Mouse (Mus musculus): Measurements from ENCODE around the gene Thrap3.
"Not testable (repeated sequence)": the region's sequence is repeated elsewhere in the genome, so short reads cannot be mapped to it uniquely, and the experiment has no call there.

Thrap3 gene

DNA sequence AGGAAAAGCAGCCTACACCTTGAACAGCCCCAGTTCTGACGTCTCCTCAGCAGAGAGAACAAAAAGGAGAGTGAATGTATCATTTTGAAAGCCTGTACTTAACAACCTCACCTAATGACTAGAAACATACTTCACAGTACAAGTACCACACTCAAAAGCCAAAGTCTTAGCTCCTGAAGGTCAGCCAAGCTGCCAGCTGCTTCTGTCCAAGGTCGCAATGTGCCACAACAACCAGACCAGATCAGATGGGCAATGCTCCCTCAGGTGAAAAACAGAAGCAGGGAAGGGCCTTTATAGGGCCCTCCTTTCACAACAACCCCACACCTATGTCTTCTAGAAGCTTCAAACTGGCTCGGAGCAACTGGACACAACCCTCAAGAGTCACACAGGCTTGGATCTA, 36.5 kb downstream of the Thrap3 start:
- ATAC-seq (ENCODE audit: low TSS enrichment), result no peak

GRCm38 (mm10) chr4:126165092-126165491, 37.5 kb downstream of the Thrap3 start:
- ATAC-seq (ENCODE audit: low TSS enrichment), result not testable (repeated sequence)

DNA sequence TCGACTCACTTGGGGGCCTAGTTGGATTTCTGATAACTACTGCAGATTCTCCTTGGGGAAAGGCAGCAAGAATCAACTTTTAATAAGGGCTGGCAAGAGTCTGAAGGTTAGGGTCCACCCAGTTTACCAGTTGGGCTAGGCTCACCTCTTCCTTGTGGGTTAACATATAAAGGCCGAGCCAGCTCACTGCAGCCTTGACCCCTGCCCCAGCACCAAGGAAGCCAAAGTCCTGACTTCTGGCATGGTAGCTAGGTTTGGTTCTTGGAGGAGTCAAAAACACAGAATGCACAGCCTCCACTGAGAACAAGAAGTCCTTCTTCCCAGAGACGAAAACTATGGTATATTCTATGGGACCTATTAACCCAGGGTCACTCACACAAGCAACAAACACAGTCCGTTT, 38.9 kb downstream of the Thrap3 start:
- ATAC-seq (ENCODE audit: low TSS enrichment), result no peak

GRCm38 (mm10) chr4:126163067-126163659, 39.4 kb downstream of the Thrap3 start, which contains the start of gene Sh3d21:
Gene Sh3d21, minus strand, starts transcription at chr4:126163491.
- peak; percentile 3; the same call in 1 of the 2 replicates for ATAC-seq (ENCODE audit: low TSS enrichment)

- ATAC-seq (ENCODE audit: low TSS enrichment), result peak; percentile 92
These were observed 40.0 kb downstream of the Thrap3 start for GRCm38 (mm10) chr4:126162544-126163066.

GRCm38 (mm10) chr4:126161986-126162385, 40.6 kb downstream of the Thrap3 start:
- ATAC-seq (ENCODE audit: low TSS enrichment), result no peak

DNA sequence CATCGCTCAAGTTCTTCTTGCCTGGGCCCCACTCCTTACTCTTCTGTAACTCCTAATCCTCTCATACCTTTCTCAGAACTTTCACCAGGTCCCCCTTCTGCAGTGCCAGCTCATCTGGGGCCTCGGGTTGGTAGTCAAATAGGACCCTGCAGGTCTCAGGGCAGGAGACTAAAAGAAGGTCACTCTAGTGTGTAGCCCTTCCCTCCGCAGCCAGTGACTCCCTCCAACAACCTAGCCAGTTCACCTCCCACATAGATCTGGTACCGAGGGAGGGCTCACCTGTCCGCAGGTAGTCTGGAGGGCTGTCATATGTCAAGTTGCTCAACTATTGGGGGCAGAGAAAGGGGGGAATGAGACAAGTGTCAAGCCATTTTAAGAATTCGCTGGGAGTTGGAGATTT, 41.1 kb downstream of the Thrap3 start:
- no peak for ATAC-seq (ENCODE audit: low TSS enrichment)

DNA sequence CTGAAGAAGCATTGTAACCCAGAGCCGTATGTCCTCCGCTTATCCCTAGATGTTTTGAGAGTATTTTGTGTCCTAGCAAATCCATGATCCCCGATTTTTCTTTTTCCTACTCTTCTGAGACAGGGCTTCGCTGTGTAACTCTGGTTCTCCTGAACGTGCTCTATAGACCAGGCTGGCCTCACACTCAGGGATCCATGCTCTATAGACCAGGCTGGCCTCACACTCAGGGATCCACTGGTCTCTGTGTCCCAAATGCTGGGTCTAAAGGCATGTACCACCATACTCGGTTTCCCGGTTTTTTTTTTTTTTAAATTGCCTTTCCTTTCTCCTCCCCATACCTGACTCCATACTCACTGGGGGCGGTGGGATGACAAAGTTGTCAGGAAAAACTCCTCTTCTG, 41.6 kb downstream of the Thrap3 start:
- no peak for ATAC-seq (ENCODE audit: low TSS enrichment)

- no peak for ATAC-seq (ENCODE audit: low TSS enrichment)
These were observed 43.1 kb downstream of the Thrap3 start for GRCm38 (mm10) chr4:126159455-126159854.

GRCm38 (mm10) chr4:126157562-126157961, 45.0 kb downstream of the Thrap3 start:
- no peak for ATAC-seq (ENCODE audit: low TSS enrichment)

- ATAC-seq (ENCODE audit: low TSS enrichment), result no peak
These were observed 45.9 kb downstream of the Thrap3 start for GRCm38 (mm10) chr4:126156617-126157016.

DNA sequence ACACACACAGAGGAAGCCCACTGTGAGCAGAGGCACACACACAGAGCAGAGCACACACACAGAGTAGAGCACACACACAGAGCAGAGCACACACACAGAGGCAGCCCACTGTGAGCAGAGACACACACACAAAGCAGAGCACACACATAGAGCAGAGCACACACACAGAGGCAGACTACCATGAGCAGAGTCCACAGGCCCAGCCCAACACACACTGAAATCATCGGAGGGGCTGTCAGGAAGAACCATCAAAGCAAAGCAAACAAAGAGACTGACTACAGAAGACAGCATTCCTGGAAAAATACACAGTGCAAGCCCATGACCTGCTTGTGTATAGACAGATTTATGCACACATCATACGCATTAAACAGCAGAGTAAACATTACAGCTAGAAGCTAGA, 46.7 kb downstream of the Thrap3 start:
- no peak for ATAC-seq (ENCODE audit: low TSS enrichment)

- ATAC-seq (ENCODE audit: low TSS enrichment), result no peak
These were observed 47.4 kb downstream of the Thrap3 start for GRCm38 (mm10) chr4:126155183-126155582.

DNA sequence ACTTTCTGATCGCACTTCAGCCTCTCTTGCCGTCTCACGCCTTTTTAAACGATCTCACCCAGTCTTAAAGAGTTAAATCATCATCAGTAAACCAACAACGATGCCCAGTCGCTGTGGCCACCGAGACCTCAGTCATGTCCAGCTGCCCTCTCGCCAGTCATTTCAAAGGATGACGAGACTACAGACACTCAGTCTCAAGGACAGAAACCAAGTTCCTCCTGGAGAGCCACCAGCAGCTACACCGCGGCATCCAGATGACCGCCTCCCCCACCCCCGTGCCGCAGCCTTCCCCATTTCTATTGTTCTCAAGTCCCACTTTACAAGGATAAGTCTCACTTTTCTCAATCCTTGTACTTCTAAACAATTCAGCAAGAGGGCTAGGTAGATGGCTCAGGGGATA, 49.7 kb downstream of the Thrap3 start:
- no peak for ATAC-seq (ENCODE audit: low TSS enrichment)

GRCm38 (mm10) chr4:126151701-126152440, 50.7 kb downstream of the Thrap3 start:
- no peak for ATAC-seq (ENCODE audit: low TSS enrichment)

GRCm38 (mm10) chr4:126150949-126151320, 51.6 kb downstream of the Thrap3 start:
- ATAC-seq (ENCODE audit: low TSS enrichment), result no peak

DNA sequence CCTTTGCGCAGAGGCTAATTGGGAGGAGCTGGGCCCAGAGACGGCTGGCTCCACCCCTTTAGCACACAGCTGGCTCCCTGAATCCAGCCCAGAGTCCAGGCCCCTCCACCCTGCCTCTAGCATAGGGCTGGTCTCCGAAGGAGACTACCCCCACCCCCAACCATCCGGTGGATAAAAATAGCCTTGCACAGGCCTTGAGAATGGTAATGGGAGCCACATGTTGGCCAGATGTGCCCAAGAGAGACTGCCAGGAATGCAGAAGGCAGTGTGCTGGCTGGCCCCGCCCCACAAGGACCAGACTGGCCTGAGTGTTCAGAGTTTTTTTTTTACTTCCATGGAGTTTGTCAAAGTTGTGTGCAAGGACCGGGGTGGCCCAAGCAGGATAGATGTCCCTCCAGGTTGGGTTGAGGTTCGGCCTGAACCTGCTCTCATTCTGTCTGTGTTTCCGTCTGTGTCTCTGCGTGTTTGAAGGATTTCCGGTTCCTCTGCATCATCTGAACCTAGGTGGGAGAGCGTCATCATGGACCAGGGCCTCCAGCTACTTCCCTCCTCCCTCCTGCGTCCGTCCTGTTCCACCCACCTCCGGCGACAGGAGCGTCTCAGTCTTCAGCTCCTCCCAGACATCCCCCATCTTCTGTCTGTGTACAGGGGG, 52.1 kb downstream of the Thrap3 start:
- ATAC-seq (ENCODE audit: low TSS enrichment), result no peak

DNA sequence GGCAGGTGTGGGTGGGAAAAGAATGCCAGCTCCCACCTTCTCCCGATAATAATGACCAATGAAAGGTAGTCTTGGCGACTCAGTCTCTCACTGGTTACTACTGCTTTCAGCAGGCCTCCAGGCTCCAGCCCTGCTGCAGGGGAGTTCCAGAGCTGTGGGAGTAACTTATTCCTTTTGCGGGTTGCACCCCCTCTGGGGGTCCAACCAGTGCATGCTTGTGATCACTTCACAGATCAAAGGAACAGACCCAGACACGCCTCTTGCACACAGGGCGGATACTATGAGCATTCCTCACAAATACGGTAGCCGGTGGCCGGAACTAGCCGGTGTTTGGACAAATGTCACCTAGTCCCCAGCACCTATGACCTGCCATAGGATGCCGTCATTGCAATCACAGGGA, 52.8 kb downstream of the Thrap3 start:
- no peak for ATAC-seq (ENCODE audit: low TSS enrichment)

GRCm38 (mm10) chr4:126149041-126149676, 53.4 kb downstream of the Thrap3 start:
- no peak for ATAC-seq (ENCODE audit: low TSS enrichment)

DNA sequence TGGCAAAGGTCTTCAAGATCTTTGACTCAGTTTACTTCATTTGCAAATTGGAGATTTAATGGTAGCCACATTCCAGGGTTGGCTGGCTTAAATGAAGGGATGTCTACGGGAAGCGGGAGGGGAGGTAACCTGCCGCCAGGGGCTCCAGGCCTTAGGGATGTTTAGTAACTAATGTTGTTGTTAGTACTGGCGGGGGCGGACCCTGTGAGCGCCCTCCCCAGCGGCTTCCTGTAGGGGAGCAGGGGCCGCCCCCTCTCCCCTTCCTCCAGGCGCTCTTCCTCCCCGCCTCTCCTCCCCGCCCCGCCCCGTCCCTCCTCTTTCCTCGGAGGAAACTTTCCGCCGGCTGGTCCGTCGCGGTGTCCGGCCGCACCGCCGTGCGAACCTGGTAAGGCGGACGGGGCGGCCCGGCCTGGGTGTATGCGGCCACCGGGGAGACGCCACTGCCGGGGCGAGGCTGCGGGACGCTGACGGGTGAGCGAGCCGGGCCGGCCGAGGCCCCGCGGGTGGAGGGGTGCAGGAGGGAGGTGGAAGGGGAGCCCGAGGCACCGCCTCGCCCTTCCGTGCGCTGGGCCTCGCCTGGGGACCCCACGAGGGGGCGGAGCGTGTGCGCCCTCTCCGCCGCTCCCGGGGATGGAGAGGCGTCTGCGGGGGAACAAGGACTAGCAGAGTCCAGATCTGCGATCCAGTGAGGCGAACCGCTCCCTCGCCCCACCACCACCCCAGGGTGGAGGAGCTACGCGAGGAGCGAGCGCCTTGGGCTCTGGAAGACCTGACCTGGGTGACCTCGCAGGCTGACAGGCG, 54.2 kb downstream of the Thrap3 start:
- ATAC-seq (ENCODE audit: low TSS enrichment), result no peak

DNA sequence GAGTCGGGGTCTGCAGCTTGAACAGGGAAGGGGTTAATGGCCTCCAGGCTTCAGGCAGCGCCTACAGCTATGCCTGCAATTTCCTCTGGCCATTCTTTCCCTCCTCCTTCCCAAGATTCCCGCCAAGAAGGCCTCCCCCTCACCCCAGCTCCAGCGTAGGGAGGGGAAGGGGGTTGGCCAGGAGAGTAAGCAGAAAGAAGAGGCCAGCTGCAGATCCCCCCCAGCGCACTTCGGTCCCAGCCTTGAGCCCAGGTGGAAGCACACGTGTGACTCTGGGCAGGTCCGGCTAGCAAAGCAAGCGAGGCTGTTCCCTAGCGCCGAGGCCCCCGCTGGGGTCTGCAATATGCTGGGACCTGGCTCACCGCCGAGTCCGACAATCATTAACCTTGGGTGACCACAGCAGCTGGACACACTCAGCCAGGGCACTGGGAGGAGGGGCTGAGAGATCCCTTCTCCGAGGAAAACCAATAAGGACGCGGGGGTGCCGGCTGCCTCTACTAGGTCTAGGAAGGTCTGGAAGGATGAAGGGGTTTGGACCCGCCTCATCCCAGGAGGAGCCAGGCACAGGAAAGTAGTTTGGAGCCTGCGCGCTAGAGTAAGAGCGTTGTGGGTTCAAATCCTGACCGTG, 54.9 kb downstream of the Thrap3 start, which contains the start of gene Eva1b:
Gene Eva1b, plus strand, starts transcription at position 212 of the 628 bp plus-strand sequence.
- no peak for ATAC-seq (ENCODE audit: low TSS enrichment)
